Mouse (Mus musculus): ENCODE results near the gene Parp11. TPM values are rescaled to one million over a fixed set of nuclear protein-coding genes. Genes with fewer than 3 reads are reported as not detected.

The Parp11 gene
- polyA plus RNA-seq, 1 experiment, result 13.2 TPM

DNA sequence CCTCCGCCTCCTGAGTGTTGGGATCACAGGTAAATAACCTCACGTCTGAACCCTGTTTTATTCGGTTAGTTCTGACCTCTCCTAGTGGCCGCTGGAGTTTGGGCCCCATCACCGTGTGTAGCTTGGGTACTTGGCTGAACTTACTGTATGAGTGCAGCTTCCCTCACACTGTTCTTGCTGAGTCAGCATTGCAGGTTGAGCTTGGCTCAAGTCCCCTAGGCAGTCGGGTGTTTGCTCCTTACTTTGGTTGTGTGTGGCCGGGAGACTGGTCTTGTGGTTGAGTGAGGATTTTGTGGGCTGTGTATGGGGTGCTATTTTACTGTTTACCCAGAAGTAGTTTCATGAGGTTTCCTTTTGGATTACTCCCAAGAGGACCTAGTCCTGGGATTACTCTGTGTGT, 17.9 kb downstream of the Parp11 start:
- WGBS, result 63% methylated on average over 7 of the region's 7 CpGs
- TF ChIP-seq POLR2A (IDR thresholded peaks at IDR 0.05; ENCODE audit: low read depth, low read length), result no peak
- TF ChIP-seq CTCF (IDR thresholded peaks at IDR 0.05; ENCODE audit: extremely low read depth, insufficient read depth, insufficient read length, insufficient replicate concordance), result no peak
- H3K4me1 ChIP-seq (ENCODE audit: control insufficient read depth, insufficient read depth, insufficient read length), result peaks cover 4% of the 10 kb centered on the region; the same call in 1 of the 2 replicates

DNA sequence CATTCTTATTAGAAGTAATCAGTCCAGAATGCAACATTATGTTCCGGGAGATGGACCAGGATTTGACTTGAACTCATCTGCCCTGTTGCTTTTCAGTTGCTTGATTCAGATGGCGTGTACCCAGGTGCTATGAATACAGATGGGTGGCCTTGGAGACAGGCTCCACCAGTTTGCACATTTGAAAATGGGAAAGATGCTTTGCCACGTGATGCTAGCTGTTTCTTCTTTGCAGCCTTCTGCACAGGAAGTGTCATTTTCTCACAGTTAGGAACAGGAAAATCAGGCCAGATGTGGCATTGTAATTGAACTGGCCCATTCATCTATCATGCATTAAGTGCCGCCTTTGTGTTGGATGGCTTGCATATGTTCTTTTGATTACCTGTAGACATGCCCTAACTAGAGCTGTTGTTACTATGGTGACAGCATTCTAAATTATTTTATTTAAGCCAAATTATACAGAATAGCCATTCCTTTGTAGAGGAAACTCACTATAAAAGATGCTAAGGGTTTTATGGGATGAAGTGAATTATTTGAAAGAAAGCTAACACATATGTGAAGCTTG, 20.2 kb downstream of the Parp11 start:
- Histone ChIP-seq H3K4me3 (ENCODE audit: extremely low read depth, insufficient read depth, insufficient read length) (no peak overlapping the region), H3K27me3 (ENCODE audit: control insufficient read depth, insufficient read depth, low read length) (no peaks in the 10 kb centered on the region), H3K4me1 (ENCODE audit: control insufficient read depth, insufficient read depth, insufficient read length) (peaks cover 7% of the 10 kb centered on the region; the same call in 1 of the 2 replicates), H3K36me3 (ENCODE audit: control insufficient read depth, insufficient read depth, low read length) (peaks cover 2% of the 10 kb centered on the region), H3K27ac (ENCODE audit: insufficient read depth, low read length) (no peak overlapping the region)
- WGBS, result 61% methylated on average over 4 of the region's 4 CpGs
- no peak for DNase-seq (ENCODE audit: low read depth in 1 of 2, low spot score in 2 of 2)
- TF ChIP-seq POLR2A (IDR thresholded peaks at IDR 0.05; ENCODE audit: low read depth, low read length) (no peak), CTCF (IDR thresholded peaks at IDR 0.05; ENCODE audit: extremely low read depth, insufficient read depth, insufficient read length, insufficient replicate concordance) (no peak)

More for the DNA sequence above, 17.9 kb downstream of the Parp11 start:
- peaks cover 2% of the 10 kb centered on the region for H3K36me3 ChIP-seq (ENCODE audit: control insufficient read depth, insufficient read depth, low read length)
- no peak for DNase-seq (ENCODE audit: low read depth in 1 of 2, low spot score in 2 of 2)
- no peak overlapping the region for H3K4me3 ChIP-seq (ENCODE audit: extremely low read depth, insufficient read depth, insufficient read length)
- no peaks in the 10 kb centered on the region for H3K27me3 ChIP-seq (ENCODE audit: control insufficient read depth, insufficient read depth, low read length)
- H3K27ac ChIP-seq (ENCODE audit: insufficient read depth, low read length), result no peak overlapping the region

DNA sequence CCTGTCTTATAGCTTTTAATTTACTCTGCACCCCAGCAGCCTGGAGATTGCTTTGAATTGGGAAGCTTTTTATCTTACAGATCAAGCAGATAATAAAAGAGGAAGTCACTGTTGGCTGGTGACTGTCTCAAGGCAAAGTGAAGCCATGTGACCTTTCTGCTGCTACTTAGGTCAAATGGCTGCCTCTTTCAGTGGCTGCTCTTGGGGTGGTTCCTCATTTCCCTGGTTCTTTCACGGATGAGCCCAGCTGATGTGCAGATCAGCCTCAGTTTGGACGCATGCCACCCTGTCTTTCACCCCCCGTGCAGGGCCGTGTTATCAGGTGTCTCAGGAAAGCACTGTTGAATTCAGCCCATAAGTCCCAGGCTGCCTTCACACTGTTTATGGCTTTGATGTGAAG, 25.4 kb downstream of the Parp11 start:
- TF ChIP-seq CTCF (IDR thresholded peaks at IDR 0.05; ENCODE audit: extremely low read depth, insufficient read depth, insufficient read length, insufficient replicate concordance), result no peak
- TF ChIP-seq POLR2A (IDR thresholded peaks at IDR 0.05; ENCODE audit: low read depth, low read length), result no peak
- no peak overlapping the region for H3K4me3 ChIP-seq (ENCODE audit: extremely low read depth, insufficient read depth, insufficient read length)
- peaks cover 7% of the 10 kb centered on the region; the same call in 1 of the 2 replicates for H3K4me1 ChIP-seq (ENCODE audit: control insufficient read depth, insufficient read depth, insufficient read length)
- peaks cover 7% of the 10 kb centered on the region; the same call in 1 of the 2 replicates for H3K36me3 ChIP-seq (ENCODE audit: control insufficient read depth, insufficient read depth, low read length)
- DNase-seq (ENCODE audit: low read depth in 1 of 2, low spot score in 2 of 2), result peak; percentile 48 to 69
- H3K27me3 ChIP-seq (ENCODE audit: control insufficient read depth, insufficient read depth, low read length), result no peaks in the 10 kb centered on the region
- H3K27ac ChIP-seq (ENCODE audit: insufficient read depth, low read length), result peak overlapping the region; percentile 62
- 12% methylated on average over 4 of the region's 4 CpGs for WGBS

DNA sequence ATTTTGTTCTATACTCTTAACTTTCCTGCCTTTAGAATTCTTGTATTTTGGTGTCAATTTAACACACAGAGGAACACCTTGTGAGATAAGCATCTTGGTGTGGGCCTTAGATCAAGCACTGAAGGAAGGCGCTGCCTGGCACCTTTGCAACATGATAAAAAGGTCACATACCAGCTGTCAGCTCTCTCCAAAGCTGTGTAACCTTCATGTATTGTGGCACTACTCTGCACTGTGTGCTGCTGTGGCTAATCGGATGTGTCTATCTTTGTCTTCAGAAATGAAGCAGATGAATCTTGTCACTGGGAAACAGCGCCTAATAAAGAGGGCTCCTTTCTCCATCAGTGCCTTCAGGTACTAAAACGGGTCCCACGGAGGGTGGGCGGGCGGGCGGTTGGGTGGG, 27.3 kb downstream of the Parp11 start:
- no peak for DNase-seq (ENCODE audit: low read depth in 1 of 2, low spot score in 2 of 2)
- peaks cover 7% of the 10 kb centered on the region; the same call in 1 of the 2 replicates for H3K4me1 ChIP-seq (ENCODE audit: control insufficient read depth, insufficient read depth, insufficient read length)
- H3K4me3 ChIP-seq (ENCODE audit: extremely low read depth, insufficient read depth, insufficient read length), result no peak overlapping the region
- peaks cover 9% of the 10 kb centered on the region; the same call in 1 of the 2 replicates for H3K36me3 ChIP-seq (ENCODE audit: control insufficient read depth, insufficient read depth, low read length)
- no peak overlapping the region for H3K27ac ChIP-seq (ENCODE audit: insufficient read depth, low read length)
- no peaks in the 10 kb centered on the region for H3K27me3 ChIP-seq (ENCODE audit: control insufficient read depth, insufficient read depth, low read length)
- WGBS, result 84% methylated on average over 8 of the region's 8 CpGs
- TF ChIP-seq POLR2A (IDR thresholded peaks at IDR 0.05; ENCODE audit: low read depth, low read length) (no peak), CTCF (IDR thresholded peaks at IDR 0.05; ENCODE audit: extremely low read depth, insufficient read depth, insufficient read length, insufficient replicate concordance) (no peak)

DNA sequence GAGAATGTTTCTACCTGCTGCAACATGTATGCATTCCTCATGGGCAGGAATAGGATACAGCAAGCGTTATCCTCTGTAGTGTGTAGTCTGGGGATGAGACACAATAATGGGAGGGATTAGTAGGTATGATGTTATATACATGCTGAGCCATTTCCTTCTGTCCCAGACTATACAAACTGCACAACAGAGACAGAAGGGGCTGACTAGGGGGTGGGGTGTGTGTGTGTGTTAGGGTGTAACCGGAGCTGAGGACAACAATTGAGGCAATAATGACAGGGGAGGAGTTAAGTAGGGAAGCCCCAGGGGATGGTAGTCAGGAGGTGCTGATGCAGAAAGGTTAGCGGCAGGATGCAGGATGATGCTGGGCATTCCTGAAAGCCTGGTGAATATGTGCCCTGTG, 28.6 kb downstream of the Parp11 start:
- Histone ChIP-seq H3K27ac (ENCODE audit: insufficient read depth, low read length) (no peak overlapping the region), H3K4me1 (ENCODE audit: control insufficient read depth, insufficient read depth, insufficient read length) (peaks cover 7% of the 10 kb centered on the region; the same call in 1 of the 2 replicates), H3K36me3 (ENCODE audit: control insufficient read depth, insufficient read depth, low read length) (peaks cover 9% of the 10 kb centered on the region; the same call in 1 of the 2 replicates), H3K27me3 (ENCODE audit: control insufficient read depth, insufficient read depth, low read length) (no peaks in the 10 kb centered on the region), H3K4me3 (ENCODE audit: extremely low read depth, insufficient read depth, insufficient read length) (no peak overlapping the region)
- no peak for TF ChIP-seq POLR2A (IDR thresholded peaks at IDR 0.05; ENCODE audit: low read depth, low read length)
- no peak for TF ChIP-seq CTCF (IDR thresholded peaks at IDR 0.05; ENCODE audit: extremely low read depth, insufficient read depth, insufficient read length, insufficient replicate concordance)
- DNase-seq (ENCODE audit: low read depth in 1 of 2, low spot score in 2 of 2), result no peak
- WGBS, result 88% methylated on average over 3 of the region's 3 CpGs

DNA sequence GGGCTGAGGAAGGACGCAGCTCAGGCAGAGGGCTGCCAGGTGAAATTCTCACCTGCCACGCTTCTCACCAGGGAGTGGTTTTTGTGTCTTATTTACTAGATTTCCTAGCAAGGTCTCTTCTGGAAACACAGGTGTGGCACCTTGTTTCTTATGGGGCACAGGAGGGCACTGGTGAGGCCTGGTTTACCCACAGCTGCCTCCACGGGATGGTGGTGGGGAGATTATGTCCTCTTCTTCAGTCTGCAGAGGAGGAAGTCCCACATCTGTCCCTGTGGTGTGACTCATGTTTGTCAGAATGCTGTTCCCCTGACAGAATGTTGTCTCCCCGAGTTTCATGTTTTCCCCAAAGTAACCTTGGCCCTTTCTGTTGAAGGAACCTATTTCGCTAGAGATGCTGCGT, 44.4 kb downstream of the Parp11 start:
- Histone ChIP-seq H3K4me3 (ENCODE audit: extremely low read depth, insufficient read depth, insufficient read length) (no peak overlapping the region), H3K27ac (ENCODE audit: insufficient read depth, low read length) (no peak overlapping the region), H3K27me3 (ENCODE audit: control insufficient read depth, insufficient read depth, low read length) (no peaks in the 10 kb centered on the region), H3K4me1 (ENCODE audit: control insufficient read depth, insufficient read depth, insufficient read length) (no peaks in the 10 kb centered on the region), H3K36me3 (ENCODE audit: control insufficient read depth, insufficient read depth, low read length) (peaks cover 8% of the 10 kb centered on the region; the same call in 1 of the 2 replicates)
- DNase-seq (ENCODE audit: low read depth in 1 of 2, low spot score in 2 of 2), result no peak
- WGBS, result 66% methylated on average over 6 of the region's 6 CpGs
- TF ChIP-seq POLR2A (IDR thresholded peaks at IDR 0.05; ENCODE audit: low read depth, low read length) (no peak), CTCF (IDR thresholded peaks at IDR 0.05; ENCODE audit: extremely low read depth, insufficient read depth, insufficient read length, insufficient replicate concordance) (no peak)

DNA sequence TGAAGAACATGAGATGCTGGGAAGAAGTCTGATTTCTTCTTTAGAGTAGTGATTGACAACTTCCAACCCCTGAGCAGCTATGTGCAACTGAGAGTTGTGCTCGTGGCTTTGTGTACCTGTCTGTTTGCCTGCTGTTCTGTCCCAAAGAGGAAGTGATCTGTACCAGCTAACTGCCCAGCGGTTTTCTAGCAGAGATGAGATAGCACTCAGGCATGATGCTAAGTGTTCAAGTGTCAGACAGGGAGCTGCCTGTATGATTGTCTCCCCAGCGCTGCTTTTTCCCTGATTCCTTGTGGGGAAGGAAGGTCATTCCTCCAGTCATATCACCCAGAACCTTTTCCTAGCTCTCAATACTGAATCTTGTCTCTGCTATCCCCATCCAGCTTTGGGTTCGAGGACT, 45.9 kb downstream of the Parp11 start:
- 71% methylated on average over 4 of the region's 4 CpGs for WGBS
- no peak overlapping the region for H3K4me3 ChIP-seq (ENCODE audit: extremely low read depth, insufficient read depth, insufficient read length)
- peaks cover 8% of the 10 kb centered on the region; the same call in 1 of the 2 replicates for H3K36me3 ChIP-seq (ENCODE audit: control insufficient read depth, insufficient read depth, low read length)

More for the DNA sequence above, 45.9 kb downstream of the Parp11 start:
- Histone ChIP-seq H3K27ac (ENCODE audit: insufficient read depth, low read length) (no peak overlapping the region), H3K27me3 (ENCODE audit: control insufficient read depth, insufficient read depth, low read length) (no peaks in the 10 kb centered on the region), H3K4me1 (ENCODE audit: control insufficient read depth, insufficient read depth, insufficient read length) (no peaks in the 10 kb centered on the region)
- no peak for DNase-seq (ENCODE audit: low read depth in 1 of 2, low spot score in 2 of 2)
- TF ChIP-seq POLR2A (IDR thresholded peaks at IDR 0.05; ENCODE audit: low read depth, low read length) (no peak), CTCF (IDR thresholded peaks at IDR 0.05; ENCODE audit: extremely low read depth, insufficient read depth, insufficient read length, insufficient replicate concordance) (no peak)

Data from spleen, adult 2 months (tissue).